Mouse (Mus musculus): ENCODE data around the gene Dhdh. TPM values are rescaled to one million over a fixed set of nuclear protein-coding genes. Genes with fewer than 3 reads are reported as not detected.
"Not testable (repeated sequence)": the region's sequence is repeated elsewhere in the genome, so short reads cannot be mapped to it uniquely, and the experiment has no call there.

The Dhdh gene
- polyA plus RNA-seq (2012; rRNA removed), result 0.45 and 1.4 TPM in 2 replicates

GRCm38 (mm10) chr7:45488293-45489204, at the start of gene Dhdh:
TSS of gene Dhdh (minus strand) at chr7:45488805.
- DNase-seq (ENCODE audit: low read depth, low spot score), result no peak
- WGBS, result 19% methylated on average over 38 of the region's 38 CpGs

DNA sequence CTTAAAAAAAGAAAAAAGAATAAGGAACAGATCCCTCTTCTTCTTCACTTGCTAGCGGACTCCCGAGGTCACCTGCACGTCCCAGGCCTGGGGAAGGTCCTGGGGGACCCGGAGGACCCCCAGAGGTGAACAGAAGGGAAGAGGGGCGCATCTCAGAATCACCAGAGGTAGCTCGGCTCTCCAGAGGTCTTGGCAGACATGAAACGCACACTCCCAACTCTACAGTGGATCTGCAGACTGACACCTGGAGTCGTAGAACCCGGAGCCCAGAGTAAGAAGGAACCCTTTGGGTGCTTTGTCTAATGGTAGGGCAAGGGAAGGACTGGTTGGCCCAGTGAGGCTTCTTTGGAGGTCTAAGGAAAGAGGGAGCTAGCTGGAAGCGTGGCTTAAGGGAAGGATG, 49.0 kb upstream of the Dhdh start:
- DNase-seq (ENCODE audit: low read depth, low spot score), result no peak
- 84% methylated on average over 10 of the region's 10 CpGs for WGBS

GRCm38 (mm10) chr7:45535676-45536075, 47.1 kb upstream of the Dhdh start:
- DNase-seq (ENCODE audit: low read depth, low spot score), result no peak
- WGBS, result 66% methylated on average over 1 of the region's 1 CpGs

GRCm38 (mm10) chr7:45530643-45531042, 42.0 kb upstream of the Dhdh start:
- WGBS, result 15% methylated on average over 2 of the region's 2 CpGs
- DNase-seq (ENCODE audit: low read depth, low spot score), result no peak

GRCm38 (mm10) chr7:45529461-45529860, 40.9 kb upstream of the Dhdh start:
- WGBS, result 20% methylated on average over 6 of the region's 6 CpGs

GRCm38 (mm10) chr7:45527169-45527568, 38.6 kb upstream of the Dhdh start:
- WGBS, result 86% methylated on average over 6 of the region's 6 CpGs

More at GRCm38 (mm10) chr7:45529461-45529860, 40.9 kb upstream of the Dhdh start:
- DNase-seq (ENCODE audit: low read depth, low spot score), result no peak

DNA sequence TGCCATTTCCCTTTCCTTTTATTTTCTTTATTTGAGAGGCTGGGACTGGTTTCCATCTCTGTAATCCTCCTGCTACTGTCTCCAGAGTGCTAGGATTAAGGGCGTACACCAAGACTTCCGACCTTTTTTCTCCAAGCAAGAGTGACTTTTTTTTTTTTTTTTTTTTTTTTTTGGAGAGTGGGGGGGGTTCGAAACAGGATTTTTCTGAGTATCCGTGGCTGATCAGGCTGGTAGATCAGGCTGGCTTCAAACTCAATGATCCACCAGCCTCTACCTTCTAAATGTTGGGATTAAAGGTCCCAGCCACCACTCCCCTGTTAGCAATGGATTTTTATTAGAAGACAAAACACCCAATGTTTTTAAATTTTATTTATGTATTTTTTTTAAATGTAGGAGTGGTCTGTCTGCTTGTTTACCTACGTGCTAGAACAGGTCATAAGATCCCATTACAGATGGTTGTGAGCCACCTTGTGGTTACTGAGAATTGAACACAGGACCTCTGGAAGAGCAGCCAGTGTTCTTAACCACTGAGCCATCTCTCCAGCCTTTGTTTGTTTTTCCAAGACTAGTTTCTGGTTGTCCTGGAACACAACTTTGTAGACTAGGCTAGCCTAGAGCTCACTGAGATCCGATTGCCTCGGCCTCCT, 38.0 kb upstream of the Dhdh start:
- 19% methylated on average over 7 of the region's 7 CpGs for WGBS
- DNase-seq (ENCODE audit: low read depth, low spot score), result no peak

More at GRCm38 (mm10) chr7:45527169-45527568, 38.6 kb upstream of the Dhdh start:
- DNase-seq (ENCODE audit: low read depth, low spot score), result not testable (repeated sequence)

- under 1% methylated on average over 54 of the region's 54 CpGs for WGBS
- DNase-seq (ENCODE audit: low read depth, low spot score), result peak; percentile 83
Measured at GRCm38 (mm10) chr7:45525809-45526473, 37.3 kb upstream of the Dhdh start, which contains the start of the genes Ppp1r15a and Plekha4. TSS of gene Ppp1r15a (minus strand) at chr7:45526268. TSS of gene Plekha4 (plus strand) at chr7:45526330.

DNA sequence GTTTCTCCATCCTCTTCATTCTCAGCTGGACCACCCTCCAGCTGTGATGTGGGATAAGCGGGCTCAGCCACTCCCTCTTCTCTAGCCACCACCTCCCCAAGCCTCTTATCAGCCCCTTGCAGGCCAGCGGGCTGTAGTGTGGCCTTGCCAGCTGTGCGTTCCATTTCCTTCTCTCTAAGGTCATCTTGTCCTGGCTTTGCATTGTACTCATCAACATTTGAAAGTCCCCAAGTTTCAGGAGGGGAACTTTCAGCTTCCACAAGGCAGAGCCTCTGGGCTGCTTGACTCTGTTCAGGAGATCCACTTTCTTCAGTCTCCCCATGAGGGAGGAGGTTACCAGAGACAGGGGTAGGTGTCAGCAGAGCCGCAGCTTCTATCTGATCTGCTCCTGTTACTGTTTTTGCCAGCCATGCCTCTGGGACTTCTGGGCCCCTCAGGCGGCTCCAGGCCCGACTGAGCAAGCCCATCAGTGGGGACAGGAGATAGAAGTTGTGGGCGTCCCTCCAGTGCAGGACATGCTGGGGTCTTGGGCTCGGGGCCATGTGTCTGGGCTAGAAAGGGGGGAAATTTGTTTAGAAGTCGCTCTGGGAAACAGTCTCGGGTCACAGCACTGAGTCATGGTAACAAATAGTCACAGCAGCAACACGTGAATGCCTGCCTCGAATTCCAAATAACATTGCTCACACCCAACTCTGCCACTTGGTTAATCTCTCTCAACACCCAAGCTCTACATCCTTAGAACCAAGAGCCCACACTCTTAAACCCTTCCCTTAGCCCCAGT, 36.4 kb upstream of the Dhdh start:
- no peak for DNase-seq (ENCODE audit: low read depth, low spot score)
- WGBS, result 21% methylated on average over 12 of the region's 12 CpGs

GRCm38 (mm10) chr7:45523678-45524170, 35.1 kb upstream of the Dhdh start:
- no peak for DNase-seq (ENCODE audit: low read depth, low spot score)
- 72% methylated on average over 13 of the region's 13 CpGs for WGBS

GRCm38 (mm10) chr7:45522957-45523676, 34.5 kb upstream of the Dhdh start:
- WGBS, result 71% methylated on average over 18 of the region's 18 CpGs
- no peak for DNase-seq (ENCODE audit: low read depth, low spot score)

DNA sequence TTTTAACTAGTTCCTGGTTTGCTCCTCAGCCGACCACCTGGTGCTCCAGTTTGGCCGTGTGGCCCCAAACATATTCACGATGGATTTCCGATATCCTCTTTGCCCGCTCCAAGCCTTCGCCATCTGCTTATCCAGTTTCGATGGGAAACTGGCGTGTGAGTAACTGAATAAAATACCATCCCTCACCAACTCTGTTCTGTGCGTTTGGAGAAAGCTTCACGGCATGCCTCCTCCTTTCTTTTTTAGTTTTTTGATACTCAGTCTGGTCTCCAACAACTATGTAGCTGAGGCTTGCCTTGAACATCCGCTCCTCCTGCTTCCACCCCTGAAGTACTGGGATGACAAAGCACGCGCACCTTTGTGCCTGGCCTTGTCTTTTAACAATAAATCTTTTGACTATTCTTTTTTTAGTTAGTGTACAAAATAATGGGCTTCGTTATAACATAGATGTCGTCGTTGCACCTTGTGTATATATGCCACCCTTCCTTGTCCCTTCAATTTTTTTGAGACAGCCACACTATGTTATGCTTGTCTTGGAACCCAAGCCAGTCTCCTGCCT, 33.7 kb upstream of the Dhdh start:
- 64% methylated on average over 16 of the region's 16 CpGs for WGBS
- DNase-seq (ENCODE audit: low read depth, low spot score), result no peak

DNA sequence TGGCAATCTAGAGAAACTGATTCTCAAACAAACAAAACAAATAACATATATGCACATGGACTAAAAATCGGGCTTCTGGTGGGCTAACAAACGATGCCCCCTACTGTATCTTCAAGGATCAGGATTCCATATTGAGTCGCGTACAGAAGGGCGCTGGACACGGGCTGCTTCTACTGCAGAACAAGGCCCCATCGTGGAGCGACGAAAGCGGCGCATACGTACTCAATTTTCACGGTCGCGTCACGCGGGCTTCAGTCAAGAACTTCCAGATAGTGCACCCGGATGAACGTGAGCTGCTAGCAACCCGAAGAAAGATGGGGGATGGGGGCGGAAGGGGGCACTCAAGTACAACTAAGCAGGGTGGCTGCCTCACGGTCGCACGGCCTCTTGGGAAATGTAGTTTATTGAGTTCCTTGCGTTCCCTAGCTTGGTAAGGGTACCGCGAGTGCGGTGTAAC, 33.2 kb upstream of the Dhdh start:
- under 1% methylated on average over 28 of the region's 28 CpGs for WGBS
- DNase-seq (ENCODE audit: low read depth, low spot score), result no peak

DNA sequence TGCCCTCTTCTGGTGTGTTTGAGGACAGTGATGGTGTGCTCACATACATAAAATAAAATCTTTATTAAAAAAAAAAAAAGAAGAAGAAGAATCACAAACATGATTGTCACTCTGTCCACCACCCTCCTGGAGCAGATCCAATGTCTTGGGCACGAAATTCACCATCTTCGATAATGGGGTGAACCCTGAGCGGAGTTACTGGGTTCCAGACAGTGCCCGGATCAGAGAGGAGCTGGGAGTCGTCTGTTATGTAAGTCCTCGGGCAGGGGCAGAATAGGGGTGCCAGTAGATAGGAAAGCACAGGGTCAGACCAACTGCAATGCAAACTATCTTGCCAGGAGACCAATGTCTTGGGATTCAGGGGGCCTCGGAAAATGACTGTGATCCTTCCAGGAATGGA, 32.0 kb upstream of the Dhdh start:
- no peak for DNase-seq (ENCODE audit: low read depth, low spot score)
- WGBS, result 93% methylated on average over 7 of the region's 7 CpGs

GRCm38 (mm10) chr7:45519345-45520120, 30.9 kb upstream of the Dhdh start:
- WGBS, result 51% methylated on average over 8 of the region's 8 CpGs
- no peak for DNase-seq (ENCODE audit: low read depth, low spot score)

DNA sequence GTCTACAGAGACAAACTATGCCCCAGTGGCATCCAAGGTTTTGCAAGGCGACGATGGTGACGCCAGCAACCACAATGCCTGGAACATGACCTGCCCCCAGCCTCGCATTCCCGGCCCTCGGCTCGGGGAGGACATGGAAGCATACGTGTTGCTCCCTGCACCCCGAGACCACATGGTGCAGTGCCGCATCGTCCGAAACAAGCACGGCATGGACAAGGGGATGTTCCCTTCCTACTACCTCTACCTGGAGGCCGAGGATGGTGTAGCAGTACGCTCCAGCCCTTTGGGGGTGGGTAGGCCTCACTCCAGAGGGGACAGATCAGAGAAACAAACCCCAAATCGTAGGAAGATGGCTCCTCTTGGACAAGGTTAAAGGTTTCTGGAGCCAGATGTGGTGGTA, 30.0 kb upstream of the Dhdh start:
- no peak for DNase-seq (ENCODE audit: low read depth, low spot score)
- WGBS, result 94% methylated on average over 16 of the region's 16 CpGs

GRCm38 (mm10) chr7:45516846-45517245, 28.2 kb upstream of the Dhdh start:
- 65% methylated on average over 5 of the region's 5 CpGs for WGBS

More at GRCm38 (mm10) chr7:45516846-45517245, 28.2 kb upstream of the Dhdh start:
- DNase-seq (ENCODE audit: low read depth, low spot score), result not testable (repeated sequence)
